Mouse (Mus musculus): ENCODE measurements around the gene Setd7. TPM values are rescaled to one million over a fixed set of nuclear protein-coding genes. Genes with fewer than 3 reads are reported as not detected.

Gene Setd7
- polyA plus RNA-seq, 1 experiment from 2014 or later: 8.4 TPM

DNA sequence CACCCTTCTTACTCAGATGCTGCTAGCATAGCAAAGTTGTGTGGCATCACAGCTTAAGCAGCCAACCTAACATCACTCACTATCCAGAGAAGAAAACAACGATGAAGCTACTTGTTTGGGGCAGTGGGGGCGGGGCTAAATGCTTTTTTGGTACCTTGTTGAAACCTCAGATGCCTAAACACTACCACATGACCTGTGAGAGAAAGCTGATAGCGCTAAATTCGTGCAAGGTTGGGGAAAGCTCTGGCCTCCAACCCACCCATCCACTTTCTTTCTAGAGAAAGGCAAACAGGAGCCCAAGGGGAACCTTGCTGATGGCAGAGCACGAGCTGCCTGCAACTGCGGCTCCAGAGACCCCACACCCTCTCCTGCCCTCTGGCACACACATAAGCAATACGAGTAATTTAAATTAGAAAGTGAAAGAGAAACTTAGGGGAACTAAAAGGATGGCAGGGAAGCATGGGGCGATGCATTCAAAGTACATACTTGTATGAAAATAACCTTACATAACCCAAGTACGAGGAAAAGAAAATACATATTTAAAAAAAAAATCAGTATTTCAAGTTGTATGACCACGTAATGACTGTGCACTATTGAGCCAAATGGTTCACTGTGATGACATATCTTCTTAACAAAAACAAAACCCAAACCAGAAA, 7.7 kb downstream of the Setd7 start:
- Histone ChIP-seq H3K4me3 (ENCODE audit: low read depth, low read length) (no peak overlapping the region), H3K4me1 (ENCODE audit: control insufficient read depth, insufficient read depth, low read length) (peaks cover 26% of the 10 kb centered on the region), H3K36me3 (ENCODE audit: control insufficient read depth, insufficient read depth, low read length) (peaks cover 9% of the 10 kb centered on the region; the same call in 1 of the 2 replicates), H3K27ac (ENCODE audit: low read depth, low read length) (peak overlapping the region; percentile 47; the same call in 1 of the 2 replicates), H3K9ac (ENCODE audit: low read depth, low read length) (peak overlapping the region; percentile 40; the same call in 1 of the 2 replicates), H3K4me2 (peak overlapping the region; percentile 58), H3K9me3 (replicated peaks; ENCODE audit: control insufficient read depth, low read length) (no peaks in the 10 kb centered on the region), H3K27me3 (ENCODE audit: control insufficient read depth, insufficient read depth, low read length) (no peaks in the 10 kb centered on the region)
- no peak for ATAC-seq (replicated peaks; ENCODE audit: insufficient number of reproducible peaks, low FRiP score, low TSS enrichment)
- WGBS (ENCODE audit: insufficient replicate concordance): 50% methylated on average over 10 of the region's 10 CpGs

DNA sequence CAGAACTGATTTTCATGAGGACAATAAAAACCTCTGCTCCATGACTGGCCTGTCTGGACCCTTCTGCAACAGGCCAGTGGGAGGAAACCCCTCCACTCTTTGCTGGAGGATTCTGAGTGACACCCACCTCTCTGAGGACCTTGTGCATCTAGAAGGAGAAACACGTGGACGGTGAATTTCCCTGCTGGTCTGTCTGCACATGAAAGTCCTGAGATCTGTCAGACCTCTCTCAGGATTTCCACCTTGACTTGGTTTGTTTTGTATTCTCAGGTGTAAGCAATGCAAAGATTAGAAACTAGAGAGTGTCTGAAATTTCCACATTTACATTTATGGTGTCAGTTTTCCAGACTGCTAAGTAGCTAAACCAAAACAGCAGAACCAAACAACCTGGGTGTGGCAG, 8.5 kb downstream of the Setd7 start:
- Histone ChIP-seq H3K4me3 (ENCODE audit: low read depth, low read length) (no peak overlapping the region), H3K27me3 (ENCODE audit: control insufficient read depth, insufficient read depth, low read length) (no peaks in the 10 kb centered on the region), H3K9ac (ENCODE audit: low read depth, low read length) (no peak overlapping the region), H3K4me2 (no peak overlapping the region), H3K27ac (ENCODE audit: low read depth, low read length) (no peak overlapping the region), H3K4me1 (ENCODE audit: control insufficient read depth, insufficient read depth, low read length) (peaks cover 26% of the 10 kb centered on the region), H3K9me3 (replicated peaks; ENCODE audit: control insufficient read depth, low read length) (no peaks in the 10 kb centered on the region), H3K36me3 (ENCODE audit: control insufficient read depth, insufficient read depth, low read length) (peaks cover 7% of the 10 kb centered on the region; the same call in 1 of the 2 replicates)
- no peak for ATAC-seq (replicated peaks; ENCODE audit: insufficient number of reproducible peaks, low FRiP score, low TSS enrichment)
- WGBS (ENCODE audit: insufficient replicate concordance): 83% methylated on average over 2 of the region's 2 CpGs

DNA sequence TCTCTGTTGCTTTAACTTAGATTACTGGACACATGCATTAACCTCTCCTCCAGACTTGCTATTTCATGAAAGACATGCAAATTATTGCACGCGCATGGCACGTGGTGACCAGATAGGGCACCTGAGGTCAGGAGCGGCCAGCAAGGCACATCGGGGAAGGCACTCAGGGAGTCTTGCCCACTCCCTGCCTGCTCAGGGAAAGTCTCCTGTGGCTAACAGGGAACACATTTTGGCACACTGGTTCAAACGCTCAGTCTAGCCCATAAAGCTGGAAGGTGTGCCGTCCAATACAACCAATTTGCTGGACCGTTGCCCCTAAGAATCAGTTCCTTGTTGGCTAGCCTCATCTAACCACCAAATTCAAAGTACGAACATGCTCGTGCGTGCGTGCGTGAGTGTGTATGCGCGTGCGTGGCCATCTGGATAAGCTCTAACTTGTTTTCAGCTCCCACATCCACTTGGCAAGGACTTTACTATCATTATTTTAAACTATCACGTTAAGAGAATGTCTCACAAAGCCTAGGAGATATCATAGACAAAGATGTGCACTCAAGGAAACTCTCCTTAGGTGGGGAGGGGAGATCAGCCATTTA, 11.6 kb downstream of the Setd7 start:
- 90% methylated on average over 17 of the region's 17 CpGs for WGBS (ENCODE audit: insufficient replicate concordance)
- Histone ChIP-seq H3K4me1 (ENCODE audit: control insufficient read depth, insufficient read depth, low read length) (peaks cover 15% of the 10 kb centered on the region), H3K4me2 (no peak overlapping the region), H3K9ac (ENCODE audit: low read depth, low read length) (no peak overlapping the region), H3K9me3 (replicated peaks; ENCODE audit: control insufficient read depth, low read length) (no peaks in the 10 kb centered on the region), H3K27me3 (ENCODE audit: control insufficient read depth, insufficient read depth, low read length) (no peaks in the 10 kb centered on the region), H3K27ac (ENCODE audit: low read depth, low read length) (no peak overlapping the region), H3K36me3 (ENCODE audit: control insufficient read depth, insufficient read depth, low read length) (peaks cover 11% of the 10 kb centered on the region; the same call in 1 of the 2 replicates), H3K4me3 (ENCODE audit: low read depth, low read length) (no peak overlapping the region)
- ATAC-seq (replicated peaks; ENCODE audit: insufficient number of reproducible peaks, low FRiP score, low TSS enrichment): no peak

DNA sequence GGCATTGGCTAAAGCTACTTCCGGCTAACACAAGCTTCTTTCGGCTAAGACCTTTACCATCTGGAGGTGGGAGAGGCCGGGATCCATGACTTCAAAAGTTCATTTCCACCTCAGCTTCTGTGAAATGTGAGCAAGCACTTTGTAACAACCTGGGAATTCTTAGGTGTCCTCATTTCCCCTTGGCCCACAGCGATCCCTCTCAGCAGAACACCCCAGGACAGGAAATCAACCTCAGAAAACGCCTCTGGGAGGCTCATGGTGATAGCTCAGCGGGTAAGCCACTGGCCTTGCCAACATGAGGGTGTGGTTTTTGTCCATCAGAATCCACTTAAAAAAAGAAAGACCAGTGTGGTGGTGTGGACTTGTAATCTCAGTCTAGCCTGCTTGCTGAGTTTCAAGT, 13.1 kb downstream of the Setd7 start:
- Histone ChIP-seq H3K4me2 (no peak overlapping the region), H3K4me1 (ENCODE audit: control insufficient read depth, insufficient read depth, low read length) (peaks cover 2% of the 10 kb centered on the region), H3K9me3 (replicated peaks; ENCODE audit: control insufficient read depth, low read length) (no peaks in the 10 kb centered on the region), H3K9ac (ENCODE audit: low read depth, low read length) (no peak overlapping the region), H3K36me3 (ENCODE audit: control insufficient read depth, insufficient read depth, low read length) (peaks cover 12% of the 10 kb centered on the region; the same call in 1 of the 2 replicates), H3K4me3 (ENCODE audit: low read depth, low read length) (no peak overlapping the region), H3K27me3 (ENCODE audit: control insufficient read depth, insufficient read depth, low read length) (no peaks in the 10 kb centered on the region), H3K27ac (ENCODE audit: low read depth, low read length) (no peak overlapping the region)
- no peak for ATAC-seq (replicated peaks; ENCODE audit: insufficient number of reproducible peaks, low FRiP score, low TSS enrichment)
- WGBS (ENCODE audit: insufficient replicate concordance): 77% methylated on average over 6 of the region's 6 CpGs

DNA sequence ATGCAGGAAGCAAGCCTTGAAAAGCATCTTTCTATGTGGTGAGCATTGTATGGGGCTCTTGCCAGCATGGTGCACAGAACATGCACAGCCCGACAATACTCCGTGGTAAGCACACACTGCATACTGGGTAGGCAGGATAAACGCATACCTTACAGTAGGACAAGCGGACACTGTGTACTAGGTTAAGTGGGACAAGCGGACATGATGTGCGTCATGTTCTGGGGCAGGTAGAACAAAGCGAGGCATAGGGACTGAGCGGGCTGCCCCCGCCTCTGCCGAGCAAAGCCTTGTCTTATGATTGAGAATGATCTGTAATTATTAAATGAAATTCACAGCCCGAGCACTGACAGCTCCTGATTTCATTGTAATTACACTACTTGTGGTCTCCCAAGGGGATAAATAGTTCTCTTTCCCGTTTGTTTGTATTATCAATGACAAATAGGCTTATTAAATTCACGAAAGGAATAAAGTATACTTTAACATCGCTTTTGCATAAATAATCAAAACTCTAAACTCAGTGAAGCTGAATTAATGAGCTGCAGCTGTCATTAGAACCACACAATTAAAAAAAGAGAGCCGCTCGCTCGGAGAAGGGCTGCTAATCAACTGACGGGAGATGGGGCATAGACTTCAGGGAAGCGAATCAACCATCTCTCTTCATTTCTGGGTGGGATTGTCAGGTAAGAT, 16.1 kb downstream of the Setd7 start:
- ATAC-seq (replicated peaks; ENCODE audit: insufficient number of reproducible peaks, low FRiP score, low TSS enrichment): no peak
- Histone ChIP-seq H3K27ac (ENCODE audit: low read depth, low read length) (no peak overlapping the region), H3K9ac (ENCODE audit: low read depth, low read length) (no peak overlapping the region), H3K4me1 (ENCODE audit: control insufficient read depth, insufficient read depth, low read length) (no peaks in the 10 kb centered on the region), H3K4me2 (no peak overlapping the region), H3K27me3 (ENCODE audit: control insufficient read depth, insufficient read depth, low read length) (no peaks in the 10 kb centered on the region), H3K36me3 (ENCODE audit: control insufficient read depth, insufficient read depth, low read length) (peaks cover 15% of the 10 kb centered on the region), H3K4me3 (ENCODE audit: low read depth, low read length) (no peak overlapping the region), H3K9me3 (replicated peaks; ENCODE audit: control insufficient read depth, low read length) (no peaks in the 10 kb centered on the region)
- 92% methylated on average over 19 of the region's 19 CpGs for WGBS (ENCODE audit: insufficient replicate concordance)

DNA sequence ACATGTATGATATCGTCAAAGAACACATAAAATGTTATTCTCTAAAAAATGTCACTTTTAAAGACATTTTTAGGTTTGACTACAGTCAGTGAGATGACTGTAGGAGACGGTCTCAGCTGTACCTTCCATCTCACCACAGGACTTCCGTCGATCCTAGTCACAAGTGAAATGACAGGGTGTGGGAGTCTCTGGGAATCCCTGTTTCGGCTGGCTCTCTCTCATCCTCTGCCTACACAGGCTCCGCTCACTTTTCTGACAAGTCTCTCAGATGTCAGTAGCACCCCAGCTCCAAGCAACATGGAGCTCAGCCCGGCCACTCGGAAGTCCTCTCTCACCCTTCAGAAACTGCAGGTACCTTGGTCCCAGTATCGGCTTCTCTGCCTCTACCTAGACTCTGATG, 20.0 kb downstream of the Setd7 start:
- Histone ChIP-seq H3K9ac (ENCODE audit: low read depth, low read length) (no peak overlapping the region), H3K27ac (ENCODE audit: low read depth, low read length) (no peak overlapping the region), H3K9me3 (replicated peaks; ENCODE audit: control insufficient read depth, low read length) (no peaks in the 10 kb centered on the region), H3K27me3 (ENCODE audit: control insufficient read depth, insufficient read depth, low read length) (no peaks in the 10 kb centered on the region), H3K36me3 (ENCODE audit: control insufficient read depth, insufficient read depth, low read length) (peaks cover 25% of the 10 kb centered on the region), H3K4me1 (ENCODE audit: control insufficient read depth, insufficient read depth, low read length) (no peaks in the 10 kb centered on the region), H3K4me3 (ENCODE audit: low read depth, low read length) (no peak overlapping the region), H3K4me2 (no peak overlapping the region)
- WGBS (ENCODE audit: insufficient replicate concordance): 85% methylated on average over 9 of the region's 9 CpGs
- no peak for ATAC-seq (replicated peaks; ENCODE audit: insufficient number of reproducible peaks, low FRiP score, low TSS enrichment)

DNA sequence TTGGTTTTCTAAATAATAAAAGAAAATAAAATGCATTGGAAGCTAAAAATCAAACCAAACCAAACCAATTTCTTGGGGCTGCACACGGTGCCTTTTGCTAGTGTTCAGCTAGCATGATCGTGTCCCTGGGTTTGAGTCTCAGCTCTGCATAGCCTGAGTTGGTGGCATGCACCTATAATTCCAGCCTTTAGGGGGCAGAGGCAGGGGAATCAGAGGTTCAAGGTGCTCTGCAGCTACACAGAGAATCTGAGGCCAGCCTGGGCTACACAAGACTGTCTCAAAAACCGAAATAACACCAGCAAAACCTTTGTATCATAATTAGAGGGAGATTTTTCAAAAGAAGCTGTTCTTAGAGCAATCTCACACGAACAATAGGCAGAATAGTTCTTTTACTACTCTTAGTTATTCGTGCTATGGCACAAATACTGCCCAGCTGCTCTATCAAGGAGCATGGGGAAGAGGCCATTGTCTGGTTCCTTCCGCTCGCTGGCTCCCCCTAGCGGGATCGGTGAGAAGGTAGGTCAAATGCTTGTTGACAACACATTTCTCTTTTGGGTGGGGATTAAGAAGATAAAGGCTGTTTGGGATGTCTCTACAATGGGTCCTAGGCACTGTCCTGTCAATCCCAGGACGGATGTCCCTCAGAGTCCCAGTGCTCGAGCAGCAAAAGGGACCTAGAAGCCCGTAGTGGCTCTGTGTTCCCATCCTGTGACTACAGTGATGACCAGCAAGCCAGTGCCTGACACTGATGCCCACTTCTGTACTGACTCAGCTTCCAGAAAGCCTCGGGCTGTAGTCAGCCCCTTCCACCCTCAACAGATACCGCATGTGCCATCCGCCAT, 20.9 kb downstream of the Setd7 start:
- Histone ChIP-seq H3K27me3 (ENCODE audit: control insufficient read depth, insufficient read depth, low read length) (no peaks in the 10 kb centered on the region), H3K9ac (ENCODE audit: low read depth, low read length) (no peak overlapping the region), H3K4me3 (ENCODE audit: low read depth, low read length) (no peak overlapping the region), H3K4me1 (ENCODE audit: control insufficient read depth, insufficient read depth, low read length) (no peaks in the 10 kb centered on the region), H3K36me3 (ENCODE audit: control insufficient read depth, insufficient read depth, low read length) (peaks cover 28% of the 10 kb centered on the region), H3K4me2 (no peak overlapping the region), H3K27ac (ENCODE audit: low read depth, low read length) (no peak overlapping the region), H3K9me3 (replicated peaks; ENCODE audit: control insufficient read depth, low read length) (no peaks in the 10 kb centered on the region)
- WGBS (ENCODE audit: insufficient replicate concordance): 53% methylated on average over 15 of the region's 15 CpGs
- ATAC-seq (replicated peaks; ENCODE audit: insufficient number of reproducible peaks, low FRiP score, low TSS enrichment): no peak

DNA sequence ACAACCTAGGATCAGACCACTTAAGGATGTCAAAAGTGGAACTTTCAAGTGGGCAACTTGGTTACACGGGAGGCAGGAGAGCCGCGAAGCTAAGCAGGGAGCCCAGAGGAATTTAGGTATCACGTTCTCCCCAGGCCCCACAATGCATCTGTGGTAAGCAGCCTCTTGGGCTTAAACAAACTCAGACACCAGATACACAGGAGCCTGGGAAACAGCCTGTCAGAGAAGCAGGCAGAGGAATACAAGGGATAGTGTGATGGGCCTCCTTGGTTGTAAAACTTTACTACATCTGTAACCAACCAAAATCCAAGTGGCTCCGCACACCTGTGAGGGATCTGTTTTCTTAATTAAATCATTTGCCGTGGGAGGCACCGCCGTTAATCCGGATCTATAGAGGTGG, 26.7 kb downstream of the Setd7 start:
- no peaks in the 10 kb centered on the region for H3K4me1 ChIP-seq (ENCODE audit: control insufficient read depth, insufficient read depth, low read length)
- H3K9me3 ChIP-seq (replicated peaks; ENCODE audit: control insufficient read depth, low read length): no peaks in the 10 kb centered on the region
- H3K4me2 ChIP-seq: no peak overlapping the region
- H3K27me3 ChIP-seq (ENCODE audit: control insufficient read depth, insufficient read depth, low read length): no peaks in the 10 kb centered on the region
- no peak overlapping the region for H3K27ac ChIP-seq (ENCODE audit: low read depth, low read length)
- H3K9ac ChIP-seq (ENCODE audit: low read depth, low read length): no peak overlapping the region
- H3K4me3 ChIP-seq (ENCODE audit: low read depth, low read length): no peak overlapping the region
- ATAC-seq (replicated peaks; ENCODE audit: insufficient number of reproducible peaks, low FRiP score, low TSS enrichment): no peak
- 85% methylated on average over 9 of the region's 9 CpGs for WGBS (ENCODE audit: insufficient replicate concordance)
- peaks cover 34% of the 10 kb centered on the region for H3K36me3 ChIP-seq (ENCODE audit: control insufficient read depth, insufficient read depth, low read length)

Measured in heart, embryonic 11.5 days (tissue).